Mouse (Mus musculus) lung, postnatal 0 days (tissue): ENCODE measurements at regions not wholly inside any gene's neighbourhood (a gene's known extent, or its start where the extent isn't known, plus 50 kb on each side); places are given as distances from the start of the nearest gene placed in this dataset.

Experiments used
- CTCF ChIP-seq: IDR thresholded peaks from 2 replicates; pipeline ENCODE4 v1.5.1; 2016; ENCODE audit warnings: antibody characterized with exemption, mild to moderate bottlenecking
- EP300 ChIP-seq: IDR thresholded peaks from 2 replicates; pipeline ENCODE4 v1.6.1; 2016; ENCODE audit warnings: antibody characterized with exemption, mild to moderate bottlenecking, control low read depth

- TF ChIP-seq CTCF = no peak
- TF ChIP-seq EP300 = no peak
Observed at GRCm38 (mm10) chr13:44064026-44064425, 279.5 kb downstream of the Cd83 start.
